Mouse (Mus musculus) heart, embryonic 12.5 days (tissue): ENCODE results near the gene Tesc. TPM values are rescaled to one million over a fixed set of nuclear protein-coding genes. Genes with fewer than 3 reads are reported as not detected.

Experiments used
- ATAC-seq: fragments of 200-750 bp; cut with Nextera tagmentation; 2 replicates; pipeline ENCODE4 v1.8.0; 2017; ENCODE audit warnings: moderate TSS enrichment, moderate library complexity; ENCODE audit not compliant: insufficient number of reproducible peaks, low FRiP score
- H3K27ac ChIP-seq: fragments of 300-500 bp; sonication (generic); 2 replicates; pipeline ENCODE4 v1.5.1; 2016; ENCODE audit warnings: mild to moderate bottlenecking, moderate library complexity; ENCODE audit not compliant: poor library complexity, severe bottlenecking
- H3K27me3 ChIP-seq: fragments of 300-500 bp; sonication (generic); replicated peaks from 2 replicates; pipeline ENCODE4 v1.6.1; 2016; ENCODE audit warnings: mild to moderate bottlenecking, moderate library complexity
- H3K36me3 ChIP-seq: fragments of 300-500 bp; sonication (generic); 2 replicates; pipeline ENCODE4 v1.6.1; 2016; ENCODE audit warnings: mild to moderate bottlenecking, moderate library complexity
- H3K4me1 ChIP-seq: fragments of 300-500 bp; sonication (generic); replicated peaks from 2 replicates; pipeline ENCODE4 v1.6.1; 2016; ENCODE audit warnings: mild to moderate bottlenecking
- H3K4me2 ChIP-seq: fragments of 300-500 bp; sonication (generic); 2 replicates; pipeline ENCODE4 v1.6.1; 2016; ENCODE audit warnings: mild to moderate bottlenecking, moderate library complexity
- H3K4me3 ChIP-seq: fragments of 300-500 bp; sonication (generic); 2 replicates; pipeline ENCODE4 v1.5.1; 2016; ENCODE audit warnings: mild to moderate bottlenecking
- H3K9ac ChIP-seq: fragments of 300-500 bp; sonication (generic); 2 replicates; pipeline ENCODE4 v1.6.1; 2016; ENCODE audit warnings: mild to moderate bottlenecking, moderate library complexity
- H3K9me3 ChIP-seq: fragments of 300-500 bp; sonication (generic); replicated peaks from 2 replicates; pipeline ENCODE4 v1.6.1; 2016; ENCODE audit warnings: mild to moderate bottlenecking, moderate library complexity
- WGBS: fragments of 180-500 bp; shearing (Covaris S2); methylation state at CpG from one replicate; pipeline ENCODE4 v1.1.7; 2016; 5-methylcytosine and 5-hydroxymethylcytosine counted together
- polyA plus RNA-seq: library from polyadenylated mRNA; unstranded; fragments of >200 nt; fragmentation: Nextera tagmentation; extraction: Ambion mirVana; gene quantifications from 2 replicates; pipeline ENCODE4 v1.2.1, GENCODE M21; 2016

Gene Tesc
- 17.3 and 20.4 TPM in 2 replicates for polyA plus RNA-seq

- peaks cover 52% of the 10 kb centered on the region for H3K4me1 ChIP-seq
- peak within 1 kb of the TSS; percentile 72 for H3K9ac ChIP-seq
- H3K9me3 ChIP-seq: no peaks in the 10 kb centered on the region
- no peaks in the 10 kb centered on the region for H3K36me3 ChIP-seq
- no peak for ATAC-seq
- peak within 1 kb of the TSS; percentile 67 for H3K4me3 ChIP-seq
- WGBS: under 1% methylated on average over 63 of the region's 63 CpGs
- H3K27me3 ChIP-seq: peaks cover 52% of the 10 kb centered on the region
- H3K4me2 ChIP-seq: peak within 1 kb of the TSS; percentile 99
- H3K27ac ChIP-seq: no peak within 1 kb of the TSS
These were observed at the start of gene Tesc for GRCm38 (mm10) chr5:118027698-118028190. Gene Tesc (plus strand): TSS chr5:118027743.

GRCm38 (mm10) chr5:117978159-117978697, 49.3 kb upstream of the Tesc start:
- peaks cover 15% of the 10 kb centered on the region for H3K4me1 ChIP-seq
- no peak for ATAC-seq
- no peaks in the 10 kb centered on the region for H3K9me3 ChIP-seq
- H3K27ac ChIP-seq: no peak overlapping the region
- 66% methylated on average over 17 of the region's 17 CpGs for WGBS
- no peaks in the 10 kb centered on the region for H3K27me3 ChIP-seq
- H3K36me3 ChIP-seq: peaks cover 43% of the 10 kb centered on the region
- peak overlapping the region; percentile 86 for H3K4me2 ChIP-seq
- H3K4me3 ChIP-seq: peak overlapping the region; percentile 90
- H3K9ac ChIP-seq: peak overlapping the region; percentile 95

- WGBS: 86% methylated on average over 5 of the region's 5 CpGs
- ATAC-seq: no peak
- H3K4me1 ChIP-seq: peaks cover 15% of the 10 kb centered on the region
These were observed 48.5 kb upstream of the Tesc start for GRCm38 (mm10) chr5:117979082-117979481.

GRCm38 (mm10) chr5:117980921-117981320, 46.6 kb upstream of the Tesc start:
- Histone ChIP-seq H3K9ac (no peak overlapping the region), H3K4me3 (no peak overlapping the region), H3K36me3 (peaks cover 68% of the 10 kb centered on the region), H3K27ac (no peak overlapping the region), H3K4me1 (peaks cover 15% of the 10 kb centered on the region), H3K4me2 (no peak overlapping the region), H3K9me3 (no peaks in the 10 kb centered on the region), H3K27me3 (no peaks in the 10 kb centered on the region)
- 76% methylated on average over 8 of the region's 8 CpGs for WGBS
- no peak for ATAC-seq

More at GRCm38 (mm10) chr5:117979082-117979481, 48.5 kb upstream of the Tesc start:
- Histone ChIP-seq H3K9me3 (no peaks in the 10 kb centered on the region), H3K36me3 (peaks cover 52% of the 10 kb centered on the region), H3K27me3 (no peaks in the 10 kb centered on the region), H3K4me2 (no peak overlapping the region), H3K9ac (no peak overlapping the region), H3K27ac (no peak overlapping the region), H3K4me3 (no peak overlapping the region)

DNA sequence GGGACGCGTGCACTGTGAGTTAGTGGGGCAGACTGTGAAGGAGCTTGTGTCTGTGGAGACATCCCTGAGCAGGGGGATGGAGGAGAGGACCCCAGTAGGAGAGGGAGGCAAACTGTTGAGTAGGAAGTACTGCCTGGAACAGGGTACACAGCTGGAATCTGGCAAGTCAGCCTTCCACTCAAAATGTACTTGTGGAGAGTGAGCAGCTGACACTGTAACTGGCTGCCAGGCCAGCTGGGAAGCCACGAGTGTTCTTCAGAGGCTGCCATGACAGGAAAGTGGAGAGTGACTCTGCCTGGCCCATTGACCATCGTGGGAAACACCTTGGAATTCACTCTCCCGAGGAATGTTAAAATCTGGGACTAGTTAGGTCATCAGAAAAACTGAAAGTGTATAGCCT, 45.6 kb upstream of the Tesc start:
- H3K27ac ChIP-seq: no peak overlapping the region
- ATAC-seq: no peak
- WGBS: 86% methylated on average over 5 of the region's 5 CpGs
- peaks cover 78% of the 10 kb centered on the region for H3K36me3 ChIP-seq
- H3K9me3 ChIP-seq: no peaks in the 10 kb centered on the region
- no peak overlapping the region for H3K4me2 ChIP-seq
- H3K4me3 ChIP-seq: no peak overlapping the region
- no peak overlapping the region for H3K9ac ChIP-seq
- peaks cover 12% of the 10 kb centered on the region for H3K4me1 ChIP-seq
- H3K27me3 ChIP-seq: no peaks in the 10 kb centered on the region

- Histone ChIP-seq H3K9ac (no peak overlapping the region), H3K27me3 (no peaks in the 10 kb centered on the region), H3K27ac (no peak overlapping the region), H3K4me1 (no peaks in the 10 kb centered on the region), H3K9me3 (no peaks in the 10 kb centered on the region), H3K36me3 (peaks cover 95% of the 10 kb centered on the region), H3K4me3 (no peak overlapping the region), H3K4me2 (no peak overlapping the region)
- 72% methylated on average over 4 of the region's 4 CpGs for WGBS
- no peak for ATAC-seq
These were observed 41.2 kb upstream of the Tesc start for GRCm38 (mm10) chr5:117986327-117986726.

GRCm38 (mm10) chr5:117987891-117988290, 39.7 kb upstream of the Tesc start:
- Histone ChIP-seq H3K9me3 (no peaks in the 10 kb centered on the region), H3K4me3 (no peak overlapping the region), H3K27me3 (no peaks in the 10 kb centered on the region), H3K27ac (no peak overlapping the region), H3K4me2 (no peak overlapping the region), H3K36me3 (peaks cover 95% of the 10 kb centered on the region), H3K9ac (no peak overlapping the region), H3K4me1 (no peaks in the 10 kb centered on the region)
- 93% methylated on average over 3 of the region's 3 CpGs for WGBS
- ATAC-seq: no peak

GRCm38 (mm10) chr5:117988367-117988766, 39.2 kb upstream of the Tesc start:
- H3K4me1 ChIP-seq: no peaks in the 10 kb centered on the region
- no peak for ATAC-seq
- 80% methylated on average over 9 of the region's 9 CpGs for WGBS
- H3K9me3 ChIP-seq: no peaks in the 10 kb centered on the region
- no peak overlapping the region for H3K27ac ChIP-seq
- H3K9ac ChIP-seq: no peak overlapping the region
- H3K36me3 ChIP-seq: peaks cover 93% of the 10 kb centered on the region
- no peaks in the 10 kb centered on the region for H3K27me3 ChIP-seq
- H3K4me2 ChIP-seq: no peak overlapping the region
- H3K4me3 ChIP-seq: no peak overlapping the region

DNA sequence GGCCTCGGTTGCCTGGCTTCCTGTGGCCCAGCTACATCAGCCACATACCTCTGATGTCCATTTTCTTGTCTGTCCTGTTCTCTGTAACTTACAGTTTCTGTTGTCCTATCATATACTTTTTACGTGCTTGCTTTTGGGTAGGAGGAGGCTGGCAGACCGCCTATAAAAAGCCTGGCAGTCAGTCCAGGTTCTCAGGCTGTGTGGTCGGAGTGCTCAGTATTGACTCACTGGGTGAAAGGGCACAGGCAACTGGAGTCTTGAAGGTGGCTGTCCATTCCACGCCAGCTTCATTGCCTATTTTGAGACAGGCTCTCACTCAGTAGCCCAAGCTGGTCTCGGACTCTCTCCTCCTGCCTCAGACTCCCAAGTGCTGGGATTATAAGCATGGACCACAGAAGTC, 37.8 kb upstream of the Tesc start:
- no peak overlapping the region for H3K4me2 ChIP-seq
- H3K36me3 ChIP-seq: peaks cover 95% of the 10 kb centered on the region
- no peaks in the 10 kb centered on the region for H3K9me3 ChIP-seq
- H3K4me3 ChIP-seq: no peak overlapping the region
- no peak overlapping the region for H3K9ac ChIP-seq
- no peaks in the 10 kb centered on the region for H3K27me3 ChIP-seq
- ATAC-seq: no peak
- H3K27ac ChIP-seq: no peak overlapping the region
- no peaks in the 10 kb centered on the region for H3K4me1 ChIP-seq
- WGBS: 82% methylated on average over 6 of the region's 6 CpGs

DNA sequence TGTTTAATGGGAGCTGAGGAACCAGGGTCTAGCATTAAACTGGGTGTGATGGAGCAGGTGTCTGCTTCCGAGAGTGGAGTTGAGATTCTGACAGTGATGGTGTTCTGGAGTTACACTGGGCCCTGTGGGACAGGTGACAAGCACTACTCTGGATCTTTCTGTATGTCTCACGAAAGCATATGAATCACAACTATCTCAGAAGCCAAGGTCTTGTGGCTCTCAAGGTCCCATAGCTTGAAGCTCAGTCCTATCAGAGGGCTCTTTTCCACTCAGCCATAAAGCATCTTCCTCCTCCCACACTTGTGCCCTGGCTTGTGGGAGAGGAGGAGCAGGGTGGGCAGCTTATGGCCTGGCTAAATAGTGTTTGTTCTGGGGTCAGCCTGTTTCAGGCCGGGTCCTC, 36.6 kb upstream of the Tesc start:
- 83% methylated on average over 3 of the region's 3 CpGs for WGBS
- ATAC-seq: no peak
- H3K9ac ChIP-seq: no peak overlapping the region

GRCm38 (mm10) chr5:117993550-117993949, 34.0 kb upstream of the Tesc start:
- Histone ChIP-seq H3K9me3 (no peaks in the 10 kb centered on the region), H3K4me1 (peaks cover 19% of the 10 kb centered on the region), H3K27me3 (no peaks in the 10 kb centered on the region), H3K36me3 (peaks cover 93% of the 10 kb centered on the region), H3K27ac (no peak overlapping the region), H3K4me3 (no peak overlapping the region), H3K9ac (no peak overlapping the region), H3K4me2 (no peak overlapping the region)
- 88% methylated on average over 6 of the region's 6 CpGs for WGBS
- no peak for ATAC-seq

More for the DNA sequence above, 36.6 kb upstream of the Tesc start:
- no peak overlapping the region for H3K27ac ChIP-seq
- H3K4me2 ChIP-seq: no peak overlapping the region
- no peak overlapping the region for H3K4me3 ChIP-seq
- H3K4me1 ChIP-seq: no peaks in the 10 kb centered on the region
- H3K36me3 ChIP-seq: peaks cover 96% of the 10 kb centered on the region
- no peaks in the 10 kb centered on the region for H3K9me3 ChIP-seq
- H3K27me3 ChIP-seq: no peaks in the 10 kb centered on the region

DNA sequence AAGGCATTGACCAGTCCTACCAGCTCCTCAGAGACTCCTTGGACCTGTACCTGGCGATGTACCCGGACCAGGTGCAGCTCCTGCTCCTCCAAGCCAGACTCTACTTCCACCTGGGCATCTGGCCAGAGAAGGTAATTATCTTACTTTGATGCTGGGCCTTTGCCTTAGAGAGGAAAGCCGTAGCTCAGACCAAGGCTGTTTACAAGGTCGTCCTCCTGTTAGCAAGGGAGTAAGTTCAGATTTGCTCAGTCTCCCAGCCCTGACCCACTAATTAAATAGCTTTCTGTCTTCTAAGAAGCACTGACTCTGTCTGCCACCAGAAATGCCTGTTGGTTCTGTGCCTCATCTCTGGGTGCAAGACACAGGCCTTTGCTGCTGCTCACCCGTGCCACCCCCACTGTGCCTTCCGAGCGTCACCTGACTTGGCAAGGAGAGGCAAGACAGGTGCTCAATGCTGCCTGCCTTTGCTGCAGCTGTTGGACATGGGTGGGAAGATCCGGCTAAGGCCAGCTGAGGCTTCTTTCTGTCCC, 32.1 kb upstream of the Tesc start:
- Histone ChIP-seq H3K27ac (no peak overlapping the region), H3K4me2 (no peak overlapping the region), H3K36me3 (peaks cover 93% of the 10 kb centered on the region), H3K4me1 (peaks cover 19% of the 10 kb centered on the region), H3K9me3 (no peaks in the 10 kb centered on the region), H3K27me3 (no peaks in the 10 kb centered on the region), H3K4me3 (no peak overlapping the region), H3K9ac (no peak overlapping the region)
- ATAC-seq: no peak
- 86% methylated on average over 8 of the region's 8 CpGs for WGBS
